Mouse (Mus musculus): ENCODE results near the gene Gm2000.
"Not testable (repeated sequence)": the region's sequence is repeated elsewhere in the genome, so short reads cannot be mapped to it uniquely, and the experiment has no call there.

The Gm2000 gene

DNA sequence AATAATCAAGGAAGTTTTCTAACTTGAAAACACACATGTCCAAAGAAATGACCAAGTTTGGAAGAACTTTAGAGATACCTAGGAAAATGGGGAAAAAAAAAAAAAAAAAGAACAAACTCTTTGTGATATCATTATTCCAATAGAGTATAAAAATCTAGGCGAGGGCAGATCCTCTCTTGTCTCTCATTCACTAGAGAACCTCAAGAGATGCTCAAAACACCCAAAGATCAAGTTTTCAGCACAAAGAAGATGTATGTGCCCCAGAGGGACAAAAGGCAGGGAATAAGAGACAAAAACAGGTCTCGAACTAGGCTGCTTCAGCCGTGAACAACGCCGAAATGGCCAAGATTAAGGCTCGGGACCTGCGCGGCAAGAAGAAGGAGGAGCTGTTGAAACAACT lies at the start of gene Gm2000:
Gm2000 (plus strand) TSS at position 301 of the 400 bp plus-strand sequence.
- DNase-seq (ENCODE audit: low spot score), result no peak

DNA sequence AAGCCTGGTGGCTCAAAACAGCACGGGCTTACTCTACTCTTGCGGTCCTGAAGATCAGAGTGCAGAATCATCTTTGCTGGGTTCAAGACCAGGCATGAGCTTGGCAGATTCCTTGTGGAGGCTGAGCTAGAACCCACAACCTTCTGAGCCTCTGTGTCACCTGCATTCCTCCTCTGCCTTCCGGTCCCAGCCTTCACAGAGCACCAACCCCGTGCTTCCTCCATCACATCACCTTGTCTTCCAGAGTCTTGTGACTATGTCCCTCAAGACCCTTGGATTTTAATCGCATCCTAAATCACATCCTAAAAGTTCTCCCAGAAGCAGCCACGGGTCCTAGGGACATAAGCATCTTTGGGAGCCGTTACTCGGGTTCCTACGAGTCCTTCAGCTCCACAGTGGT lies 42.7 kb upstream of the Gm2000 start:
- no peak for DNase-seq (ENCODE audit: low spot score)

DNA sequence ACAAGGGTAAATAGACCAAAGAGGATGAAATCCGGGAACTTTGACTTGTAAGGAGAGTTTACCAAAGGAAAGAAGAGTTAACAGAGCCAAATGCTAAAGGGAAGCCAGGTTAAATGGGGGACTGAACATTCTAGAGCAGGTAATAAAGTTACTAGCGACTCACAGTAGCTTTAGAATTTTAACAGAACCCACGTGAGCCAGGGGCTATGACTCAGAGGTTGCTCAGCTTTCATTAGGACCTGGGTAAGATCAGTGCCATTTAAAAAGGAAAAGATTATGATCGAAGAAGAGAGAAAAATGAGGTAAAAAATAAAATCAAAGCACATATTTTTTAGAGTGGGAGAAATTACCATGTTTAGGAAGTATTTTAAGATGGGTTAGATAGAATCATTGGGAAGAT lies 25.0 kb upstream of the Gm2000 start:
- no peak for DNase-seq (ENCODE audit: low spot score)

DNA sequence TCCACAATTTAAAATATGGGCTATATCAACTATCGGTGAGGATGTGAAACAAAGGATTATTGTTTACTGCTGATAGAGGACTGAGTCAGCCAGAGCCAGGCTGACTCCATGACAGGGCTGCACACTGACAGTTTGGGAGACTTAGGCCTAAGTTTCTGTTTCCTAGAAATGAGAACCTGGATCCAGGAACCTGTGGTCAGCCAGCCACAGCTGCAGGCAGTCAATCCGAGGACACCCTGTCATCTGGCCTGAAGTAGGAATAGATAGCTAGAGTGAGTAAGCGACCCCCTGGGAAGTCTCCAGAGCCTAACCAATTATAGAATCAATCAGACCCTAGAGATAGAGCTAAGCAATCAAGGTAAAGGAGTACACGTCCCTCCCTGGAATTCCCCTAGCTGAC lies 21.4 kb upstream of the Gm2000 start:
- no peak for DNase-seq (ENCODE audit: low spot score)

DNA sequence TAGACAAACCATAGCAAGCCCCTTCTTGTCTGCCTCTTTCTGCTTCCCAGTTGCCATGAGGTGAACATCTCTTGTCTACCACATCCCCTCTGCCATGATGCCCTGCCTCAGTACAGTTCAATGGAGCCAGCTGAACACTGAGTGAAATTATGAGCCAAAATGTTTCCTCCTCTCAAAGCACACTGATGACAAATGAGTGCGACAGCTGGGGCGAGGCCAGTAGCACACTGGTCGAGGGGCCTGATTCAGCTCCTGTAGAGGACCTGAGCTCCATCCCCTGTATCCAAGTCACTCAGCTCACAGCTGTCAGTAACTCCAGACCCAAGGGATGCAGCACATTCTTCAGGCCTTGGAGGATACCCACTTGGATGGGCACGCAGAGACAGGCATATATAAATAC lies 20.2 kb upstream of the Gm2000 start:
- no peak for DNase-seq (ENCODE audit: low spot score)

DNA sequence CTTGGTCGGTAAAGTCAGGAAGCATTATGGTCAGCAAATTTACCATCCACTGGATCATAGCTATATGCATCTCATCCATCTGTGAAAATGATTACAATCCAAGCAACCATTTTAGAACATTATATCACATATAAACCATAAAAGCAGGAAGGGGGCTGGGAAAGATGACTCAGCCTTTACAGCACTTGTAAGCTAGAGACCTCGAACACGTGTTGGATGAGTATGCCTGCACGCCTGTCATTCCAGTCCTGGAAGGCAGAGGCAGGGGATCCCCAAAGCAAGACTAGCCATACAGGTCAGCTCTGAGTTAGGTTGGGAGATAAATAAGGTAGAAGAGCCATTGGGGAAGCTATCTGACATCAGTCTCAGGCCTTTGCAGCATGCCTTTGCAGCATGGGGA lies 16.8 kb upstream of the Gm2000 start:
- DNase-seq (ENCODE audit: low spot score), result no peak

GRCm38 (mm10) chr1:156350441-156350840 lies 15.4 kb upstream of the Gm2000 start:
- no peak for DNase-seq (ENCODE audit: low spot score)

DNA sequence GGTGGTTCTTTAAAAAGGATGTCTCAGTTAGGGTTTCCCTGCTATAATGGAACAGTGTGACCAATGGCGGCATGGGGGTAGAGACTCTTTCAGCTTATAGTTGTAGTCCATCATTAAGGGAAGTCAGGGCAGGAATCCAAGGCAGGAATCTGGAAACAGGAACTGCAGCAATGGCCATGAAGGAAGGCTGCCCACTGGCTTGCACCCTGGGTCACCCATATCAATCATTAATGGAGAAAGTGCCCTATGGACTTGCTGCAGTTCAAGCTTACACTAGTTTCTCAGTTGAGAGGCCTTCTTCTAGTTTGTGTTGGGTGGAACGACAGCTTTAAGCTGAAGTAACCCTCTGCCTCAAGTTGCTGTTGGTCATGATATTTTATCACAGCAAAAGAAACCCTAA lies 13.4 kb upstream of the Gm2000 start:
- no peak for DNase-seq (ENCODE audit: low spot score)

DNA sequence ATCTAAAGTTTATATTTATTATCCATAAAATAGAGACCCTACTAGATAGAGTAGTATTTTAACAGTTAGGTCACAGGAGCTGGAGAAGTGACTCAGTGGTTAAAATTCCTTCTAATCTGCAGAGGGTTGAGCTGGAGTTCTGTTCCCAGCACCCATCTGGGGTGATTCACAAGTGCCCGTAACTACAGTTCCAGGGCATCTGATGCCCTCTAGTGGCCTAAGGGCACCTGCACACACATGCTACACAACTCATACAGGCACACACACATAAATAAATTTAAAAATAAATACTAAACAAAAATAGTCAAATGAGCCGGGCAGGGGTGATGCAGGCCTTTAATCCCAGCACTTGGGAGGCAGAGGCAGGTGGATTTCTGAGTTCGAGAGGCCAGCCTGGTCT lies 15.4 kb downstream of the Gm2000 start:
- no peak for DNase-seq (ENCODE audit: low spot score)

- DNase-seq (ENCODE audit: low spot score), result no peak
These were observed 20.4 kb downstream of the Gm2000 start for GRCm38 (mm10) chr1:156386232-156386631.

DNA sequence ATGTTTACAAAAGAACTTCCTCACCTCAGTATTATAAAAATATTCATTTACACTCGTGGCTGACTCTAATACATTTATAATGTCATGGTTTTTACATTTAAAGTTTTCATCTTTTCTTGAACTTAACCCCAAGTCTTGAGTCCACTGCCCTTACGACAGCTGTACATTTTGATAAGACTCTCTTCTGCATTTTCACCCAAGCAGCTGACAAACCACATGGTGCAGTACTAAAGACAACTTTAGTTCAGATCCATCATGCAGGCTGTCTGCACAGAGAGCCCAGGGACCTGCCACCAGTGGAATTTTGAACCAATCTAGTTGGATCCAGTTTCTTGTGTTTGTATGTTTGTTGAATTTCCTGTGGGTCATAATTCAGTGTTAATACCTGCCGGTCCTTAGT lies 21.0 kb downstream of the Gm2000 start:
- no peak for DNase-seq (ENCODE audit: low spot score)

- DNase-seq (ENCODE audit: low spot score), result no peak
These were observed 27.3 kb downstream of the Gm2000 start for GRCm38 (mm10) chr1:156393148-156393547.

DNA sequence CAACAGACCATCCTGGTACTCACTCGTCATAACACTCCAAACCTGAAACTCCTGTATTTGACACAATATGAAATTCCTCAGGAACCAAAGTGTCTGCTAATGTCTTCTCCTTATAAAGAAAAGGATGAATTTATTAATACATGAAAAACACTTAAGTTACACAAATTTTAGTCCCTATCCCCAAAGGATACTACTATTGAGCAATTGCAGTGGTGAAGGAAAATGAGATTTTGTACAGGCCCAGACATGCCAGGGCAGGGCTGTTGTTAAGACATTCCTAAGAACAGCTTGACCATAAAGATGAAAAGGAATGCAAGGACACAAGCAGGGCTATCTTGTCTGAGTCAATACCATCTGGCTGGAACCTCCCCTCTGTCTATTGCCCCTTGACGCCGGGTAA lies 34.3 kb downstream of the Gm2000 start:
- DNase-seq (ENCODE audit: low spot score), result not testable (repeated sequence)

GRCm38 (mm10) chr1:156402491-156402890 lies 36.7 kb downstream of the Gm2000 start:
- DNase-seq (ENCODE audit: low spot score), result no peak

DNA sequence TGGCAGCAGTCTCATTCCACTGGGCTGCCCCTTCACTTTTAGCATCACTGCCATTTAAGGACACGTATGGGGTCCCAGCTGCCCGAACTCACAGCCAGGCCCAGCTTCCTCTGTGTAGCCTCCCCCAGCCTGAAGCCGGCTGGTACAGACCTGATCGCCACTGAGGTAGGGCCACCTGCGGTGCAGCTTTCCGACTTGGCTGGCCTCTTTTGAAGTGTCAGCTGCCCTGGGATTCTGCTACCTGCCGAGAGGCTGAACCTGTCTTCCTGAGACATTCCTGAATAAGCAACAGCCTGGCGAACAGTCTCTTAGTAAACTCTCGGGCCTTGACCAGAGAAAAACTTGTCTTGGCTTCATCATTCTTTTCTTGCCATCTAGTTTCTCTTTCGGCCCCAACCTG lies 37.4 kb downstream of the Gm2000 start:
- DNase-seq (ENCODE audit: low spot score), result no peak

GRCm38 (mm10) chr1:156408004-156408403 lies 42.2 kb downstream of the Gm2000 start:
- DNase-seq (ENCODE audit: low spot score), result no peak

DNA sequence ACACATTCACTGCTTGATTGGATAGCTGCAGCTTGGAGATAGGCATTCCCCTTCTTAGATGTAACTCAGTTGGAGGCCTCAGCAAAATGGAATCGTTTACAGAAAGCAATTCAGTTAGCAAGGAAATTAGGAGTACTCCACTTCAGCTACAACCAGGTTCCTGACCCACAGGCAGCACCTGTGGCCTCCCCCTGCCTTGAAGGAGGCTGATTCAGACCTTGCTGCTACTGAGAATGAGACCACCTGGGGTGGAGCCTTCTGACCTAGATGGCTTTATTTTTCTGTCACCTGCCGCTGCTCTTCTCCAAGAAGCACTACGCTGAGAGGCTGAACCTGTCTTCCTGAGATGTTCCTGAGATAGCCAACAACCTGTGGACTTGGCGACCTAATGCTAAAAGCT lies 42.7 kb downstream of the Gm2000 start:
- DNase-seq (ENCODE audit: low spot score), result no peak
